Mouse (Mus musculus): ENCODE results near the gene Fam131c. TPM values are rescaled to one million over a fixed set of nuclear protein-coding genes. Genes with fewer than 3 reads are reported as not detected.

The Fam131c gene
- polyA plus RNA-seq, 1 experiment: 5.2 TPM

- no peak for DNase-seq (ENCODE audit: extremely low spot score in 1 of 2, low spot score in 1 of 2)
These were observed 37.2 kb downstream of the Fam131c start for GRCm38 (mm10) chr4:141405314-141405622.

- DNase-seq (ENCODE audit: extremely low spot score in 1 of 2, low spot score in 1 of 2): no peak
These were observed 38.7 kb downstream of the Fam131c start for GRCm38 (mm10) chr4:141406516-141407299.

- DNase-seq (ENCODE audit: extremely low spot score in 1 of 2, low spot score in 1 of 2): no peak
These were observed 40.6 kb downstream of the Fam131c start for GRCm38 (mm10) chr4:141408577-141408976.

DNA sequence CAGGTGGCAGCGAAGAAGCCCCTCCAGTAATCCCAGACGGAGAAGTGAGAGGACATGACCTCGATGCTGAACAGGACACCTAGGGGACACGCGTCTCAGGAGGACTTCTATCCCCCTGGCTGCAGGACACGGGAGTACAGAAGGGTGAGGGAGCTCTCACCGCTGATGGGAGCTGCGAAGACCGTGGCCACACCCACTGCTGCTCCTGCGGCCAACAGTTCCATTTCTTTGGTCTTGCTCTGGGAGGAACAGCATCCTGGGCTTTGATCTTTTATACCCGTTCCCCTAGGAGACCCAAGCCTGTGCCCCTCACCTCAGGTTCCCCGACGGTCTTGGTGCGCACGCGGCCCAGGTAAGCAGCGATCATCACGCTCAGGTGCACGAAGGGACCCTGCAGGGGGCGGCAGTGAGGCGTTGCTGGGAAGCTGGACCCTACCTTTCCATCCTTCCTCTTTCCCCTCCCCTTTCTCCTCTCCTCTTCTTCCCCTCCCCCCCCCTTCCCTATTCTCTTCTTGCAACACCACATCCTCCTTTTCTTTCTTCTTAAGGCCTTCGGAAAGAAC is 43.5 kb downstream of the Fam131c start:
- no peak for DNase-seq (ENCODE audit: extremely low spot score in 1 of 2, low spot score in 1 of 2)

- no peak for DNase-seq (ENCODE audit: extremely low spot score in 1 of 2, low spot score in 1 of 2)
These were observed 47.9 kb downstream of the Fam131c start, which contains the start of gene Clcnkb for GRCm38 (mm10) chr4:141415924-141416323. Gene Clcnkb (minus strand): TSS chr4:141416014.

GRCm38 (mm10) chr4:141419398-141420191 is 51.6 kb downstream of the Fam131c start:
- DNase-seq (ENCODE audit: extremely low spot score in 1 of 2, low spot score in 1 of 2): peak in 1 of 2 experiments; percentile 47

DNA sequence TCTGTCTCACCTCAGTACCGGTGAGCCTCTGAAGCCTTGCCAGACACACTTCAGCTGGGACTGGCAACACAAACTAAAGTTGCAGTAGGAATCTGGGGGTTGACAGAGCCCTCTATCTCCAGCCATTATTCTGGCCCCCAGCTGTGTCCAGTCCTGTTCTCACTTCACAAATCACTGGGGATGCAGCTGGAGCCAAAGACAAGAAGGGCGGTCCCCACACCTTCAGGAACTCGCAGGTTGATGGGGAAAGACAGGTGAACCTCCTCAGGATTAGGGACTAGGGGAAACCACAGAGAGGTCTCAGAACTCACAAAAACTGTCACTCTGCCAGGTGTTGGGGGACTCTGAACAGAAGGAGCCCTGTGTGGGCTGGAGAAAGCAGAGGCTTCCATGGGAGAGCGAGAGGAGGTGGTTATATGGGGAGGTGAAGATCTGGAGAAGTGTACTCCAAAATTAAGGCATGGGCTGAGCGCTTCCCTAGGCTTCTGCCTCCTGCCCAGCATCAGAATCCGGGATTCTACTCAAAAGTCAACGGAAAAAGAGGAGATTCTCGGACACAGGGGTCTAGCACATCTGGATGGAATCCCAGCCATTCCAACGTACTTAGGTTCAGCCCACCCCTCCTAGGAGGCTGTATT is 52.3 kb downstream of the Fam131c start, which contains the start of gene Hspb7:
Gene Hspb7, plus strand, starts transcription at position 588 of the 638 bp plus-strand sequence.
- peak in 1 of 2 experiments; percentile 32 for DNase-seq (ENCODE audit: extremely low spot score in 1 of 2, low spot score in 1 of 2)

GRCm38 (mm10) chr4:141420886-141421285 is 52.9 kb downstream of the Fam131c start:
- DNase-seq (ENCODE audit: extremely low spot score in 1 of 2, low spot score in 1 of 2): no peak

GRCm38 (mm10) chr4:141421423-141421822 is 53.4 kb downstream of the Fam131c start:
- no peak for DNase-seq (ENCODE audit: extremely low spot score in 1 of 2, low spot score in 1 of 2)

- no peak for DNase-seq (ENCODE audit: extremely low spot score in 1 of 2, low spot score in 1 of 2)
These were observed 54.8 kb downstream of the Fam131c start for GRCm38 (mm10) chr4:141422841-141423240.

- no peak for DNase-seq (ENCODE audit: extremely low spot score in 1 of 2, low spot score in 1 of 2)
These were observed 55.3 kb downstream of the Fam131c start for GRCm38 (mm10) chr4:141423288-141423687.

DNA sequence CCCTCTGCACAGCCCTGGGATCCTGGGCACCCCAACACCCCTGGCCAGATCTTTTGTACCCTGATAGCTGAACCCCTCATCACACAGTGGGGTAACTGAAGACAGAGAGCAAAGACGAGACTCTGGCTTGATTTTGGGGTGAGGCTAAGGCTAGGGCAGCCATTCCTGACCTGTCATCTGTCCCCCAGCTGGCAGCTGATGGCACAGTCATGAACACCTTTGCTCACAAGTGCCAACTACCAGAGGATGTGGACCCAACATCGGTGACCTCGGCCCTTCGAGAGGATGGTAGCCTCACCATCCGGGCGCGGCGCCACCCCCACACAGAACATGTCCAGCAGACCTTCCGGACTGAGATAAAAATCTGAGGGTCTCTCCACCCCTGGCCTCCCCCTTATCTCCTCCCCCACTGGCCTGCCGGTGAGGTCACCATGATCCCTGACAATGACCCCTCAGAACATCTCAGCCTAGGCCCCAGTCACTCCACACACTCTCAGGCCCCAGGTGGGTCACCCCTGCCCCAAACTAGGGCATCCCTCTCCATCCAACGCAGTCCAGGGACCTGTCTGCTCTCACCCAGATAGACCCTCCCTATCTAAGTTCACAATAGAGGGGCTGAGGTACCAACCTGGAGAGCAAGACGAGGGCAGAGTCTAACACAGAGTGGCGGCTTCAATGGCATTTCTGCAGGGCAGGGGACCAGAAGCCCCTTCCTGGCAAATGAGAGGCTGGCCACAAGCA is 55.8 kb downstream of the Fam131c start:
- DNase-seq (ENCODE audit: extremely low spot score in 1 of 2, low spot score in 1 of 2): no peak

GRCm38 (mm10) chr4:141425484-141426479 is 57.8 kb downstream of the Fam131c start:
- peak; percentile 72 to 84 for DNase-seq (ENCODE audit: extremely low spot score in 1 of 2, low spot score in 1 of 2)

- no peak for DNase-seq (ENCODE audit: extremely low spot score in 1 of 2, low spot score in 1 of 2)
These were observed 59.1 kb downstream of the Fam131c start for GRCm38 (mm10) chr4:141426796-141427745.

- DNase-seq (ENCODE audit: extremely low spot score in 1 of 2, low spot score in 1 of 2): no peak
These were observed 59.9 kb downstream of the Fam131c start for GRCm38 (mm10) chr4:141427921-141428320.

DNA sequence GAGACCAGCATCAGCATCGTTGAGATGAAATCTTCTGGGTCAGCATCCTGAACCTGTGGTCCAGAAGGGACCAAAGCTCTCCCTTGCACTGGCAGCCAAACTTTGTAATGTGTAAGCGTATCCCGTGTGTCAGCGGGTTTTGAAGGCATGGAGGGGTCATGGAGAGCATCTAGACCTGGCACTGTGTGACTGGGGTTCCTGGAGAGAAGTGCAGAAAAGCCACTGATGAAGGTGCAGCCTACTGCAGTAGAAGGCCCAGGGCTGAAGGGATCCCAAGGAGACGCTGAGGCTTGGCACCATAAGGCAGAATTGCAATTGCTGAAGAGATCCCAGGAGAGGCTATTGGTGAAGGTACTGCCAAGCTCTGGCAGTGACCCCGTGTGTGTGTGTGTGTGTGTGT is 61.4 kb downstream of the Fam131c start:
- no peak for DNase-seq (ENCODE audit: extremely low spot score in 1 of 2, low spot score in 1 of 2)

- DNase-seq (ENCODE audit: extremely low spot score in 1 of 2, low spot score in 1 of 2): peak in 1 of 2 experiments; percentile 47
These were observed 61.8 kb downstream of the Fam131c start for GRCm38 (mm10) chr4:141429847-141430246.

GRCm38 (mm10) chr4:141430997-141431396 is 63.0 kb downstream of the Fam131c start:
- peak in 1 of 2 experiments; percentile 85 for DNase-seq (ENCODE audit: extremely low spot score in 1 of 2, low spot score in 1 of 2)

Data from frontal cortex, adult 2 months (tissue).